In genomic region chr16:20623211-20623610, GRCm38 (mm10) we compare ENCODE assay signal across 22 mouse cellular contexts. TPM values are rescaled to one million over a fixed set of nuclear protein-coding genes. Genes with fewer than 3 reads are reported as not detected.
A peak's percentile ranks its signal among the peaks of the same experiment; 100 is the strongest.
DNase-seq lines count a peak whose midpoint lies in the region; ATAC-seq and TF ChIP-seq lines count a peak whose summit lies in the region.
"Had no signal": no experiment of that assay in that cellular context is flagged by ENCODE, and none has a peak within 500 bp of the region (broad histone marks: within the 10 kb centered on the region; RNA-seq: fewer than 3 reads in every experiment).

No protein-coding gene starts in this region.

- TF ChIP-seq CTCF in lung, embryonic 14.5 days (IDR thresholded peaks at IDR 0.05; ENCODE audit: low read depth): no peak
- TF ChIP-seq CTCF in heart, adult 2 months (IDR thresholded peaks at IDR 0.05): no peak

- H3K36me3 ChIP-seq in lung, embryonic 14.5 days (ENCODE audit: insufficient read depth): no peaks in the 10 kb centered on the region
- 0 out of 2 replicates have a peak, but pooled peaks cover under 1% of the 10 kb centered on the region for H3K36me3 ChIP-seq in neural tube, embryonic 15.5 days
- H3K36me3 ChIP-seq in heart, adult 2 months (ENCODE audit: control insufficient read depth, insufficient read depth, low read length): no peaks in the 10 kb centered on the region

- H3K27me3 ChIP-seq in lung, embryonic 14.5 days (ENCODE audit: insufficient read depth, low read length): peaks cover 39% of the 10 kb centered on the region
- no peaks in the 10 kb centered on the region for H3K27me3 ChIP-seq in neural tube, embryonic 15.5 days (replicated peaks)
- H3K27me3 ChIP-seq in heart, adult 2 months (ENCODE audit: control insufficient read depth, insufficient read depth, low read length): no peaks in the 10 kb centered on the region

- no peaks in the 10 kb centered on the region for H3K9me3 ChIP-seq in lung, embryonic 14.5 days (ENCODE audit: low read depth, low read length)
- H3K9me3 ChIP-seq in neural tube, embryonic 15.5 days (replicated peaks): no peaks in the 10 kb centered on the region

- H3K27ac ChIP-seq in lung, embryonic 14.5 days (ENCODE audit: low read depth): no peak overlapping the region
- H3K27ac ChIP-seq in neural tube, embryonic 15.5 days (replicated peaks): 0 out of 2 replicates have a peak overlapping the region, but pooled peaks have one; percentile 97
- H3K27ac ChIP-seq in heart, adult 2 months: no peak overlapping the region
- H3K27ac ChIP-seq: gastrocnemius, adult 2 months; layer of hippocampus, adult 2 months; left cerebral cortex, adult 2 months; liver, embryonic 14.5 days had no signal

- no peak overlapping the region for H3K4me3 ChIP-seq in lung, embryonic 14.5 days (ENCODE audit: low read depth, low read length)
- 0 out of 2 replicates have a peak overlapping the region, but pooled peaks have one; percentile 85 for H3K4me3 ChIP-seq in neural tube, embryonic 15.5 days (replicated peaks)
- H3K4me3 ChIP-seq in heart, adult 2 months: no peak overlapping the region

- H3K9ac ChIP-seq in lung, embryonic 14.5 days: no peak overlapping the region
- H3K9ac ChIP-seq in neural tube, embryonic 15.5 days (replicated peaks): 0 out of 2 replicates have a peak overlapping the region, but pooled peaks have one; percentile 88
- H3K9ac ChIP-seq in heart, adult 2 months (ENCODE audit: low read depth, low read length): no peak overlapping the region
- H3K9ac ChIP-seq: liver, embryonic 14.5 days had no signal

- DNase-seq in cerebellum, adult 9-10 months: peak; percentile 50
- DNase-seq in cerebellum, adult 8-10 months: no peak
- no peak for DNase-seq in lung, embryonic 14.5 days
- DNase-seq in lung, postnatal 25 days (ENCODE audit: low spot score): no peak
- DNase-seq in brain, adult 2 months (ENCODE audit: low read depth, low spot score): peak; percentile 16
- DNase-seq in heart, adult 2 months: no peak
- DNase-seq in layer of hippocampus, adult 9-11 months: no peak
- DNase-seq: cerebellum, postnatal 14 days; embryo, embryonic 11 days; gastrocnemius, adult 2 months; heart, adult 11 months; kidney, adult 18-20 months; kidney, postnatal 10 days; lung, postnatal 10 days; thymus, postnatal 14 days had no signal

- intact Hi-C loops in heart, adult 2 months (cut with DNase I): loop anchor here (2.0 kb wide), 1 partner anchor 28 kb away; the partner anchor contains the start of gene Psmd2

- 37% methylated on average over 2 of the region's 2 CpGs for WGBS in lung, embryonic 14.5 days
- 34% methylated on average over 2 of the region's 2 CpGs for WGBS in neural tube, embryonic 15.5 days
- WGBS in heart, adult 2 months: 54% methylated on average over 2 of the region's 2 CpGs

- no peak for ATAC-seq in lung, embryonic 14.5 days (ENCODE audit: insufficient read depth)
- no peak for ATAC-seq in neural tube, embryonic 15.5 days (ENCODE audit: low FRiP score)

- H3K4me2 ChIP-seq in lung, embryonic 14.5 days: 0 out of 2 replicates have a peak overlapping the region, but pooled peaks have one; percentile 99
- peak overlapping the region; percentile 84 for H3K4me2 ChIP-seq in neural tube, embryonic 15.5 days

- TF ChIP-seq EP300 in heart, adult 2 months (IDR thresholded peaks at IDR 0.05; ENCODE audit: insufficient read depth, low read depth, low read length): no peak

- no peaks in the 10 kb centered on the region for H3K79me2 ChIP-seq in heart, adult 2 months (replicated peaks; ENCODE audit: control insufficient read depth, insufficient read depth, low read length)

- no peak for TF ChIP-seq POLR2A in heart, adult 2 months (IDR thresholded peaks at IDR 0.05; ENCODE audit: insufficient read depth, low read depth, low read length)

- H3K4me1 ChIP-seq in lung, embryonic 14.5 days (ENCODE audit: insufficient read depth): peaks cover 3% of the 10 kb centered on the region
- H3K4me1 ChIP-seq in neural tube, embryonic 15.5 days: peaks cover 33% of the 10 kb centered on the region
- H3K4me1 ChIP-seq in heart, adult 2 months (ENCODE audit: control insufficient read depth, insufficient read depth, low read length): peaks cover 1% of the 10 kb centered on the region; the same call in 1 of the 2 replicates

RNA-seq across cellular contexts. Expression of gene Camk2n2, which starts 2.1 kb away (rescaled TPM):
- polyA plus RNA-seq in lung, embryonic 14.5 days (2014; fragmentation: Nextera tagmentation; extraction: Ambion mirVana): 0.72 and 1.3 TPM in 2 replicates
- 45.1 and 55.0 TPM in 2 replicates for polyA plus RNA-seq in neural tube, embryonic 15.5 days (2015; fragmentation: Nextera tagmentation; extraction: Ambion mirVana)
- total RNA-seq in heart, adult 2 months (2021): 1 to 10 TPM; 1.2 to 1.4 TPM
- 1.2 and 1.4 TPM in 2 replicates for polyA plus RNA-seq in heart, adult 2 months (2012; rRNA removed)

RNA-seq across cellular contexts. Expression of gene Ece2, which starts 6.4 kb away (rescaled TPM):
- 2.8 and 2.9 TPM in 2 replicates for polyA plus RNA-seq in lung, embryonic 14.5 days (2014; fragmentation: Nextera tagmentation; extraction: Ambion mirVana)
- polyA plus RNA-seq in neural tube, embryonic 15.5 days (2015; fragmentation: Nextera tagmentation; extraction: Ambion mirVana): 17.6 and 20.4 TPM in 2 replicates
- under 1 TPM; 0.42 to 0.66 TPM for total RNA-seq in heart, adult 2 months (2021)
- 0.68 and 0.97 TPM in 2 replicates for polyA plus RNA-seq in heart, adult 2 months (2012; rRNA removed)

RNA-seq across cellular contexts. Expression of gene Alg3, which starts 11.7 kb away (rescaled TPM):
- polyA plus RNA-seq in lung, embryonic 14.5 days (2014; fragmentation: Nextera tagmentation; extraction: Ambion mirVana): 44.1 and 48.9 TPM in 2 replicates
- polyA plus RNA-seq in neural tube, embryonic 15.5 days (2015; fragmentation: Nextera tagmentation; extraction: Ambion mirVana): 39.6 and 40.0 TPM in 2 replicates
- total RNA-seq in heart, adult 2 months (2021): 10 to 100 TPM in 1 of 2 experiments, 1 to 10 TPM in 1; 9.9 to 10.4 TPM
- 19.2 and 19.5 TPM in 2 replicates for polyA plus RNA-seq in heart, adult 2 months (2012; rRNA removed)

RNA-seq across cellular contexts. Expression of gene Gm49333, which starts 11.8 kb away (rescaled TPM):
- not detected in 2 replicates for polyA plus RNA-seq in lung, embryonic 14.5 days (2014; fragmentation: Nextera tagmentation; extraction: Ambion mirVana)
- polyA plus RNA-seq in neural tube, embryonic 15.5 days (2015; fragmentation: Nextera tagmentation; extraction: Ambion mirVana): 0.13 TPM in 1 of 2 replicates, not detected in the other
- total RNA-seq in heart, adult 2 months (2021): under 1 TPM in 1 of 2 experiments, not detected in 1; 0.43 TPM
- 0.10 and 0.61 TPM in 2 replicates for polyA plus RNA-seq in heart, adult 2 months (2012; rRNA removed)
- total RNA-seq: gastrocnemius, adult 2 months; layer of hippocampus, adult 2 months had no signal
- polyA plus RNA-seq: forebrain, embryonic 16.5 days; limb, embryonic 11.5 days; neural tube, embryonic 11.5 days had no signal

RNA-seq across cellular contexts. Expression of gene Eef1akmt4, which starts 11.8 kb away (rescaled TPM):
- polyA plus RNA-seq in lung, embryonic 14.5 days (2014; fragmentation: Nextera tagmentation; extraction: Ambion mirVana): 31.5 and 34.6 TPM in 2 replicates
- 8.4 and 14.8 TPM in 2 replicates for polyA plus RNA-seq in neural tube, embryonic 15.5 days (2015; fragmentation: Nextera tagmentation; extraction: Ambion mirVana)
- 1 to 10 TPM; 5.7 to 7.7 TPM for total RNA-seq in heart, adult 2 months (2021)
- 9.1 and 12.8 TPM in 2 replicates for polyA plus RNA-seq in heart, adult 2 months (2012; rRNA removed)

Comparison
In these comparisons a context has a peak if more than half of its experiments do, and no peak if none do; other contexts are left out.
1. DNase-seq: peak in cerebellum, adult 9-10 months (single experiment) and brain, adult 2 months (single experiment); none in cerebellum, adult 8-10 months (single experiment), lung, embryonic 14.5 days (single experiment), lung, postnatal 25 days (single experiment), heart, adult 2 months (0 of 2) and layer of hippocampus, adult 9-11 months (single experiment).
2. RNA of gene Camk2n2, which starts 2.1 kb away (polyA plus RNA-seq): 45.1 to 55.0 TPM in neural tube, embryonic 15.5 days; 0.72 to 1.3 TPM in lung, embryonic 14.5 days and 1.2 to 1.4 TPM in heart, adult 2 months; every median in the first group is over 10 times any median in the second.